Mouse (Mus musculus) liver, embryonic 14.5 days (tissue): Measurements from ENCODE around the gene Artn. TPM values are rescaled to one million over a fixed set of nuclear protein-coding genes. Genes with fewer than 3 reads are reported as not detected.

Source experiments
- ATAC-seq: fragments of 200-750 bp; cut with Nextera tagmentation; 2 replicates; pipeline ENCODE4 v1.8.0; 2017; ENCODE audit warnings: moderate number of reproducible peaks, mild to moderate bottlenecking, moderate library complexity; ENCODE audit not compliant: insufficient read depth
- DNase-seq, 3 experiments: peaks; one replicate each; pipeline ENCODE4 v3.0.0-alpha.2; 2012 to 2013; ENCODE audit warnings: low read depth in 3 of 3, low spot score in 3 of 3
- H3K27ac ChIP-seq: fragments of 300-500 bp; sonication (generic); 2 replicates; pipeline ENCODE4 v1.5.1; 2014; ENCODE audit warnings: moderate library complexity, mild to moderate bottlenecking, control low read depth, inconsistent platforms
- H3K27me3 ChIP-seq: fragments of 300-500 bp; sonication (generic); 2 replicates; pipeline ENCODE4 v1.6.1; 2014; ENCODE audit warnings: mild to moderate bottlenecking, low read length, moderate library complexity; ENCODE audit not compliant: control insufficient read depth, insufficient read depth
- H3K36me3 ChIP-seq: fragments of 300-500 bp; sonication (generic); replicated peaks from 2 replicates; pipeline ENCODE4 v1.6.1; 2014; ENCODE audit warnings: low read depth; ENCODE audit not compliant: control insufficient read depth, insufficient read depth
- H3K4me1 ChIP-seq, 2 experiments: fragments of 200-500 bp in 1 of 2; fragments of 300-500 bp in 1 of 2; sonication (generic) in 1 of 2; replicated peaks; 2 replicates each; pipeline ENCODE4 v1.6.1; 2012 to 2014; ENCODE audit warnings: antibody characterized with exemption in 1 of 2, inconsistent platforms in 1 of 2, low read length in 1 of 2; ENCODE audit not compliant: control insufficient read depth in 2 of 2, insufficient read depth in 2 of 2
- H3K4me2 ChIP-seq: fragments of 300-500 bp; sonication (generic); 2 replicates; pipeline ENCODE4 v1.6.1; 2014; ENCODE audit warnings: low read depth, mild to moderate bottlenecking, control low read depth, moderate library complexity
- H3K4me3 ChIP-seq, 2 experiments: fragments of 200-500 bp in 1 of 2; fragments of 300-500 bp in 1 of 2; sonication (generic) in 1 of 2; 2 replicates each; pipeline ENCODE4 v1.5.1; 2012 to 2014; ENCODE audit warnings: low read depth in 2 of 2, low read length in 2 of 2, mild to moderate bottlenecking in 2 of 2, control low read depth in 1 of 2, inconsistent platforms in 1 of 2, moderate library complexity in 1 of 2; ENCODE audit not compliant: insufficient read depth in 1 of 2
- H3K9ac ChIP-seq: fragments of 300-500 bp; sonication (generic); replicated peaks from 2 replicates; pipeline ENCODE4 v1.6.1; 2014; ENCODE audit warnings: mild to moderate bottlenecking, control low read depth, moderate library complexity
- H3K9me3 ChIP-seq: fragments of 300-500 bp; sonication (generic); 2 replicates; pipeline ENCODE4 v1.6.1; 2016; ENCODE audit warnings: low read length, mixed read lengths; ENCODE audit not compliant: control insufficient read depth
- CTCF ChIP-seq: IDR thresholded peaks from 2 replicates; pipeline ENCODE4 v1.5.1; 2016; ENCODE audit warnings: antibody characterized with exemption, low read depth, control low read depth
- EP300 ChIP-seq: IDR thresholded peaks from 2 replicates; pipeline ENCODE4 v1.6.1; 2016; ENCODE audit warnings: antibody characterized with exemption, low read depth
- WGBS: fragments of 180-500 bp; shearing (Covaris S2); extraction: QIAGEN DNeasy Blood & Tissue Kit; methylation state at CpG from one replicate; pipeline ENCODE4 v1.1.7; 2014; ENCODE audit not compliant: insufficient replicate concordance; 5-methylcytosine and 5-hydroxymethylcytosine counted together
- polyA plus RNA-seq, 2 experiments: library from polyadenylated mRNA; depleted of rRNA in 1 of 2; stranded (reverse) in 1 of 2; unstranded in 1 of 2; fragments of >200 nt; fragmentation: Nextera tagmentation in 1 of 2; extraction: Ambion mirVana in 1 of 2; gene quantifications; 2 replicates each; pipeline versions ENCODE4 v1.2.1 to v1.2.3; 2012 to 2014

The Artn gene
- polyA plus RNA-seq, 2 experiments, result 1.3 to 1.8 TPM

DNA sequence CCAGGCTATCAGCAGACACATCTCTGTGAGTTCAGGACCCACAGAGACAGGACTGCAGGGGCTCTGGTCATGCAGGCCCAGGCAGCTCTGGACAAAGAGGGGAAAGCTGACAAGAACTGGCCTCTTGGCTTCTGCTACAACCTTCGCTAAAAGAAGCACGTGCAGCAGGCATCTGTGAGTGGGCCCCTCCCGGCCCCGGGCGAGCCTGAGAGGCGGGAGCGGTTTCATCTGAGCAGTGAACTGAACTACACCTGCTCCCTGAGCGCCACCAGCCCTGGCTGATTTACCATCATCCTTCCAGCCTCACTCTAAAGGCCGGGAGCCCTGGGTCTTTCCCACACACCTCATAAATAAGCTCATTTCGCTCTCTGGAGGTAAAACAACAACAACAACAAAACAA lies 51.3 kb downstream of the Artn start:
- Histone ChIP-seq H3K27ac (no peak overlapping the region), H3K4me2 (no peak overlapping the region), H3K9me3 (no peaks in the 10 kb centered on the region), H3K27me3 (peaks cover 17% of the 10 kb centered on the region), H3K9ac (no peak overlapping the region), H3K4me1 (no peaks in the 10 kb centered on the region), H3K36me3 (no peaks in the 10 kb centered on the region), H3K4me3 (no peak overlapping the region)
- DNase-seq (no peak), ATAC-seq (no peak)
- TF ChIP-seq CTCF (no peak), EP300 (no peak)
- WGBS, result 67% methylated on average over 10 of the region's 10 CpGs

Other genes with a start within 250 kb of the Artn start
- 10.7 and 14.1 TPM in 2 replicates for gene Dmap1, start 247.5 kb downstream of the Artn start, polyA plus RNA-seq (2012; rRNA removed)
- 19.2 and 25.4 TPM in 2 replicates for gene Dmap1, start 247.5 kb downstream of the Artn start, polyA plus RNA-seq (2014; fragmentation: Nextera tagmentation; extraction: Ambion mirVana)
- gene Gm12845, start 205.4 kb downstream of the Artn start, polyA plus RNA-seq (2012; rRNA removed), result not detected in 2 replicates
- not detected in 2 replicates for gene Gm12845, start 205.4 kb downstream of the Artn start, polyA plus RNA-seq (2014; fragmentation: Nextera tagmentation; extraction: Ambion mirVana)
- not detected in 2 replicates for gene Klf17, start 164.1 kb downstream of the Artn start, polyA plus RNA-seq (2012; rRNA removed)
- not detected in 2 replicates for gene Klf17, start 164.1 kb downstream of the Artn start, polyA plus RNA-seq (2014; fragmentation: Nextera tagmentation; extraction: Ambion mirVana)
- gene Slc6a9, start 95.3 kb downstream of the Artn start, polyA plus RNA-seq (2012; rRNA removed), result 52.6 and 56.3 TPM in 2 replicates
- gene Slc6a9, start 95.3 kb downstream of the Artn start, polyA plus RNA-seq (2014; fragmentation: Nextera tagmentation; extraction: Ambion mirVana), result 31.5 and 33.1 TPM in 2 replicates
- 0.57 and 0.77 TPM in 2 replicates for gene Ccdc24, start 57.2 kb downstream of the Artn start, polyA plus RNA-seq (2012; rRNA removed)
- gene Ccdc24, start 57.2 kb downstream of the Artn start, polyA plus RNA-seq (2014; fragmentation: Nextera tagmentation; extraction: Ambion mirVana), result 0.63 and 1.7 TPM in 2 replicates
- 2.1 and 2.4 TPM in 2 replicates for gene B4galt2, start 46.3 kb downstream of the Artn start, polyA plus RNA-seq (2012; rRNA removed)
- gene B4galt2, start 46.3 kb downstream of the Artn start, polyA plus RNA-seq (2014; fragmentation: Nextera tagmentation; extraction: Ambion mirVana), result 1.5 and 1.7 TPM in 2 replicates
- gene Atp6v0b, start 42.4 kb downstream of the Artn start, polyA plus RNA-seq (2012; rRNA removed), result 118 and 122 TPM in 2 replicates
- 152 and 165 TPM in 2 replicates for gene Atp6v0b, start 42.4 kb downstream of the Artn start, polyA plus RNA-seq (2014; fragmentation: Nextera tagmentation; extraction: Ambion mirVana)
- gene Dph2, start 37.7 kb downstream of the Artn start, polyA plus RNA-seq (2012; rRNA removed), result 6.8 and 6.9 TPM in 2 replicates
- gene Dph2, start 37.7 kb downstream of the Artn start, polyA plus RNA-seq (2014; fragmentation: Nextera tagmentation; extraction: Ambion mirVana), result 5.1 and 6.3 TPM in 2 replicates
- gene Ipo13, start 14.8 kb downstream of the Artn start, polyA plus RNA-seq (2012; rRNA removed), result 15.4 and 16.8 TPM in 2 replicates
- 14.9 and 18.2 TPM in 2 replicates for gene Ipo13, start 14.8 kb downstream of the Artn start, polyA plus RNA-seq (2014; fragmentation: Nextera tagmentation; extraction: Ambion mirVana)
- gene St3gal3, start 205.2 kb upstream of the Artn start, polyA plus RNA-seq (2012; rRNA removed), result 3.2 TPM in 2 replicates
- 0.85 and 1.0 TPM in 2 replicates for gene St3gal3, start 205.2 kb upstream of the Artn start, polyA plus RNA-seq (2014; fragmentation: Nextera tagmentation; extraction: Ambion mirVana)